Mouse (Mus musculus): Measurements from ENCODE around the gene Ngrn. TPM values are rescaled to one million over a fixed set of nuclear protein-coding genes. Genes with fewer than 3 reads are reported as not detected.

Ngrn gene
- polyA plus RNA-seq, 1 experiment from 2014 or later = 49.3 TPM

DNA sequence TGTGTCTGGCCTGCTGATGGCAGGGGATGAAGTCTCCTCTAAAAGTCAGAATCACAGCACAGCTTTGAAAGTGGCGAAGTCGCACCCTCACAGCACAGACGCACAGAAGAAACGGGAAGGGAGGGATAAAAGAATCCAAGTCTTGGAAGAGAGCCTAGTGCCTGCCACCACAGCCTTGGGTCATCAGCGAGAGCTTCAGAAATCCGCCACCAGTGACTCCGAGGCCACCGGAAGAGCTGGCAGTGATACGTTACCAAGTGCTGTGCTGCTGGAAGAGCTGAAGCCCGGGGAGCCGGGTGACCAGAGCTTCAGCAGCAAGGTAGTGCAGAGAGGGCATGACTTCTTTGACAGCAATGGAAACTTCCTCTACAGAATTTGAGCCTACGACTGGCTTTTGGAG, 3.6 kb downstream of the Ngrn start:
- Histone ChIP-seq H3K27me3 (peaks cover 5% of the 10 kb centered on the region), H3K9ac (no peak overlapping the region), H3K27ac (no peak overlapping the region), H3K4me3 (no peak overlapping the region), H3K36me3 (peaks cover 38% of the 10 kb centered on the region), H3K4me1 (peaks cover 20% of the 10 kb centered on the region), H3K4me2 (replicated peaks) (no peak overlapping the region), H3K9me3 (no peaks in the 10 kb centered on the region)
- 92% methylated on average over 12 of the region's 12 CpGs for WGBS
- no peak for ATAC-seq (ENCODE audit: low FRiP score, low read depth)

DNA sequence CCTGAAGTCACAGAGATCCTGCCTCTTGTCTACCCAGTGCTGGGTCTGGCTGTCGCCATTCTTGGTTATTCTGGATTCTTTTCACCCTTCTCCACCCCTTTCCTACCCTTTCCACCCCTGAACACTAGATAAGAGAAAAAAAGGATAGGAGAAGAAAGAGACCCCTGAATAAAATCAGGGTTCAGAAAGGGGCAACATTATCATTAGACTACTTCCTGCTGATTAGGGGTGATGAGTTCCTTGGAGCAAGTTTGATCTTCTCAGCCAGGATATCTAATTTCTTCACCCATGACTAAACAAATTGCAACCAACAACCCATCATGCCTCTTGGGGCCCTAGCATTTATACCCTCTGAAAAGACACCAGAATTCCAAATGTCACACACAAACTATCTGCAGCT, 6.7 kb downstream of the Ngrn start:
- Histone ChIP-seq H3K4me3 (no peak overlapping the region), H3K9ac (no peak overlapping the region), H3K36me3 (peaks cover 43% of the 10 kb centered on the region), H3K4me2 (replicated peaks) (no peak overlapping the region), H3K9me3 (no peaks in the 10 kb centered on the region), H3K27ac (no peak overlapping the region), H3K27me3 (no peaks in the 10 kb centered on the region), H3K4me1 (peaks cover 20% of the 10 kb centered on the region)
- no peak for ATAC-seq (ENCODE audit: low FRiP score, low read depth)
- 73% methylated on average over 1 of the region's 1 CpGs for WGBS

DNA sequence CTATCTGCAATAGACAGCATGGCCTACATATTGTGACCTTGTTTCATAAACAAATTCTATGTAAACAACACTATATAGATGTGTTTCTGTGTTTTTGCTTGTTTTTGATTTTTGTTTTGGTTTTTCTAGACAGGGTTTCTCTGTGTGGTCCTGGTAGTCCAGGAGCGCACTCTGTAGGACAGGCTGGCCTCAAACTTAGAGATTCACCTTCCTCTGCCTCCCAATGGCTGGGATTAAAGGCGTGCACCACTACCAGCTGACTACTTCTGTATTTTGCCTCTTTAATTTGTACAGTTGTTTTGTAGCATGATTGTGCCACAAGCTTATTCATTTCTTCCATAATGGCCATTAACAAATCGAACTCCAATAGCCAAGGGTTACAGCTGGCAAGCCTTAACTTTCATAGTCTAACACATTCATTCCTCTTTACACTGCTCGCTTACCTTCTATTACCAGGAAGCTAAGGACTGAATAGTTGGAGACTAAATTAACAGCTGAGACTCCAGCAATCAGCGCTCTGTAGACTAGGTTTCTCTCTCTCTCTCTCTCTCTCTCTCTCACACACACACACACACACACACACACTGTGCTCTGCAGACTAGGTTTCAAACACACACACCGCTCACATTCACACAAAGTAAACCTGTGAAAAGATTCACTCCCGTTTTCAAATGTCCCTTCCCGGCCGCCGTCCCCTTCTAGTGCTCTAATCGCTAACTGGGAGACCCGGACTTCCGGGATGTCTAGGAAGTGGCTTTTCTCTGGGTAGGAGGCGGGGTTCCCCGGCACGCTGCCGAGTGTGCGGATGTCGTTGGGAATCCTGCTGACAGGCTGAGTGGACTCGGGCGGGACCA, 8.1 kb downstream of the Ngrn start, which contains the start of gene Vps33b:
TSS of gene Vps33b (plus strand) at position 753 of the 854 bp plus-strand sequence.
- H3K4me1 ChIP-seq = peaks cover 20% of the 10 kb centered on the region
- WGBS = 6% methylated on average over 21 of the region's 21 CpGs

DNA sequence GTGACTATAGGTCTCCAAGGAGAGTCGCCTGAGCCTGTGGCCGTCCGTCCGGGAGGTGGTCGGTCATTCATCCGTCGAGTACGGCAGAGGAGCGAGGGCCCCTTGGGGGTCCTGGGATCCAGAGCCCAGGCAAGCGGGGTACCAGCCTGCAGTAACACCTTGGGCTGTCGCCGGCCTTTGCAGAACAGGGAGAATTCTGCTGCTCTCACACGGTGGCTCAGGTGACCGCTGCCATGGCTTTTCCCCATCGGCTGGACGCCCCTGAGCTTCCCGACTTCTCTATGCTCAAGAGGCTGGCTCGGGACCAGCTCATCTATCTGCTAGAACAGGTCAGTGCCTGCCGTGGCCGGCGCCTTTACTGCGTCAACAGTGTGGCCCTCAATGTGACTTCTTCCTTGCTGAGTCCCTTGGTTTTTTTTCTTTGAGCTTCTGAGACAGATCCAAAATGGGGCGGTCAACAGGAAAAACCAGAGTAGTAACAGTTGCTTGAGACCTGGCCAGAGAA, 8.8 kb downstream of the Ngrn start:
- Histone ChIP-seq H3K9me3 (peaks cover 12% of the 10 kb centered on the region), H3K4me2 (replicated peaks) (peak overlapping the region; percentile 96), H3K27me3 (no peaks in the 10 kb centered on the region), H3K36me3 (peaks cover 47% of the 10 kb centered on the region), H3K27ac (peak overlapping the region; percentile 28; the same call in 1 of the 2 replicates), H3K4me3 (peak overlapping the region; percentile 91), H3K4me1 (peaks cover 20% of the 10 kb centered on the region), H3K9ac (peak overlapping the region; percentile 84)
- WGBS = under 1% methylated on average over 23 of the region's 23 CpGs
- ATAC-seq (ENCODE audit: low FRiP score, low read depth) = no peak; the same call in 1 of the 2 replicates

More for the DNA sequence above, 8.1 kb downstream of the Ngrn start, which contains the start of gene Vps33b:
- peak within 1 kb of the TSS; percentile 91 for H3K4me3 ChIP-seq
- peaks cover 5% of the 10 kb centered on the region; the same call in 1 of the 2 replicates for H3K9me3 ChIP-seq
- peak within 1 kb of the TSS; percentile 74 for H3K27ac ChIP-seq
- H3K9ac ChIP-seq = peak within 1 kb of the TSS; percentile 84
- H3K4me2 ChIP-seq (replicated peaks) = peak within 1 kb of the TSS; percentile 96
- ATAC-seq (ENCODE audit: low FRiP score, low read depth) = peak; percentile 87
- no peaks in the 10 kb centered on the region for H3K27me3 ChIP-seq
- peaks cover 47% of the 10 kb centered on the region for H3K36me3 ChIP-seq

DNA sequence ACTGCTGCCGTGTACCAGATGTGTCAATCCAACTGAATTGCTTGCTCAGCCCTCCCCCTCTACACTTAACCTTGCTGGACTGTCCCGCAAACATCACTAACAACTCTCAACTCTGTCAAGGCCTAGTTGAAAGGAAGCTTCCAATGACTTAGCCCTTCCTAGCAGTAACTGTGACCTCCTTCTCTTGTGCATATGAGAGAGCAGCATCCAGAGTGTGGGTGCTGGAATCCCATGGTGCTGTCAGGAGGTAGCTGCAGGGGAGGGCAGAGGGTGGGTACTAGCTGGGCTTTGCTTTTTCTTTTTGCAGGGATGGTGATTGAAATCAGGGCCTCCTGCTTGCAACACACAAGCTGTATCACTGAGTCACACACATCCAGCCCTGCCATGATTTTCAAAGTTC, 12.4 kb downstream of the Ngrn start:
- ATAC-seq (ENCODE audit: low FRiP score, low read depth) = no peak
- Histone ChIP-seq H3K27ac (no peak overlapping the region), H3K36me3 (peaks cover 60% of the 10 kb centered on the region), H3K9ac (no peak overlapping the region), H3K9me3 (peaks cover 17% of the 10 kb centered on the region), H3K4me2 (replicated peaks) (no peak overlapping the region), H3K4me1 (peaks cover 19% of the 10 kb centered on the region), H3K4me3 (no peak overlapping the region), H3K27me3 (no peaks in the 10 kb centered on the region)
- WGBS = 89% methylated on average over 2 of the region's 2 CpGs

DNA sequence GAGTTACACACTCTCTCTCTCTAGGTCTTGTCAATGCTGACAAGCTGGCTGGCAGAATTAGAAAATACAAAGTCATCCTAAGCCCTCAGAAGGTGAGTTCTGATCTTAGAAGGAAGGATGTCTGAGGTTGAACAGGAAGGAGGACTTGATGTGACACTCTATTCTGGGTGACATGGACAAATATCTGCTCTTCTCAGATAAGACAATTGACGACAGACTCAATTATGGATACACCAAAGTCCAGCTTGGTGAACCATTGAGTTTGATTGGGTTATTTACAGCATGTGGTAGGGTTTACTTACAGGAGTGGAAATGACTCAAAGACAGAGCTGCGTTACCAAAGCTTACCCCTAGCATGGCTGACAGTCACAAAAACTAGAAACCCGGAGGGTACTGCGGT, 15.4 kb downstream of the Ngrn start:
- peaks cover 17% of the 10 kb centered on the region for H3K9me3 ChIP-seq
- no peak overlapping the region for H3K4me3 ChIP-seq
- H3K4me2 ChIP-seq (replicated peaks) = no peak overlapping the region
- H3K27ac ChIP-seq = no peak overlapping the region
- no peak for ATAC-seq (ENCODE audit: low FRiP score, low read depth)
- H3K36me3 ChIP-seq = peaks cover 86% of the 10 kb centered on the region
- no peak overlapping the region for H3K9ac ChIP-seq
- H3K4me1 ChIP-seq = no peaks in the 10 kb centered on the region
- WGBS = 90% methylated on average over 4 of the region's 4 CpGs
- no peaks in the 10 kb centered on the region for H3K27me3 ChIP-seq

DNA sequence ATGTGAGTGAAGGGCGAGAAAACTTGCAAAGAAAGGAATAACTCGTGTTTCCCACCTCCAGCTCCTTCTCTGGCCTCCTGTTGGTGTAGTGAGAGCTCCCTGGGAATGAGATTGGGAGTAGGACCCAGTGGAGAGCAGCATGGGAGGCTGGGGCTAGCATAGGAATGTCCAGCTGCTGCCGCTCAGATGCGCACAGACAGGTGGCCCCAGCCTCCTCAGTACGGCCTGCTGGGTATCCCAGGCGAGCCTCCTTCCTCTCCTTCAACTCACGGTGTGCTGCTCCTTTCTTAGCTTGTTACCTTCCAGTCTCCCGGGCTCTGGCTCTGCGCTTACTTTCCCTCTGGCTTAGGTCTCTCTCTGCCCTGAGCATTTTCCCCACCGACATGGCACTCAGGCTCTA, 19.0 kb downstream of the Ngrn start:
- Histone ChIP-seq H3K4me3 (no peak overlapping the region), H3K9ac (no peak overlapping the region), H3K4me2 (replicated peaks) (no peak overlapping the region), H3K9me3 (peaks cover 3% of the 10 kb centered on the region), H3K4me1 (no peaks in the 10 kb centered on the region), H3K27me3 (no peaks in the 10 kb centered on the region), H3K36me3 (peaks cover 88% of the 10 kb centered on the region), H3K27ac (no peak overlapping the region)
- no peak for ATAC-seq (ENCODE audit: low FRiP score, low read depth)
- 75% methylated on average over 10 of the region's 10 CpGs for WGBS

DNA sequence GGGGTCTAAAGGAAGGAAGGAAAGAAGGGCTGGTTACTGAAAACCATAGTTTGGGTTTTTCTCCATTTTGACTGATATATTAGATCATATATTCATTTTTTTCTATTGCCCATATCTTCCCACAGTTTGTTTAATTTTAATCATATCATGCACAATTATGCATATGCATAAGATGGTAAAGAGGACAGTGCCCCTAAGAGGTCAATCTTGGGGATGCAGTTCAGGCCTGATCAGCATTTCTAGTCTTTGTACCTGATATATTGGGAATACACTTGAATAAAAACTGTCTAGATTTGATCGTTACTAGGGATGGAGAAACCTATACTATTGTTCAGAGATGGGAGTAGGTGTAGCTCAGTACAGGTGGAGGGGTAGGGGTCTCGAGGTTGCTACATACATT, 20.0 kb downstream of the Ngrn start:
- no peaks in the 10 kb centered on the region for H3K27me3 ChIP-seq
- H3K4me2 ChIP-seq (replicated peaks) = no peak overlapping the region
- WGBS = 88% methylated on average over 2 of the region's 2 CpGs
- peaks cover 90% of the 10 kb centered on the region for H3K36me3 ChIP-seq
- H3K9me3 ChIP-seq = no peaks in the 10 kb centered on the region
- no peak for ATAC-seq (ENCODE audit: low FRiP score, low read depth)
- H3K27ac ChIP-seq = no peak overlapping the region
- H3K4me1 ChIP-seq = no peaks in the 10 kb centered on the region
- H3K9ac ChIP-seq = no peak overlapping the region
- no peak overlapping the region for H3K4me3 ChIP-seq

DNA sequence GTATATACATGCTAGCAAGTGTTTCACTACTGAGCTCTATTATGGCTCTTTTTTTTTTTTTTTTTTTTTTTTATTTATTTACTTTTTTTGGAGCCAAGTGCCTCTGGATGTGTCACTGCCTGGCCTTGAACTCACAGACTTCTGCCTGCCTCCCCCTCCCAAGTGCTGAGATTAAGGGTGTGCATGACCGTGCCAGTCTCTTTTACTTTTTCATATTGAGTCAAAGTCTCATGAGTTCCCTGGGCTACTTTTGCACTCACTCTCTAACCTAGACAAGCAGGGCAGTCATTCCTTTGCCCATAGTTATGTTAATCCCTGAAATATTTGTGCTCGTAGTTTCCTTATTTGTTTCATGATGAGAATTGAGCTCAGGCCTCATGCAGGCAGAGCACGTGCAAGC, 20.6 kb downstream of the Ngrn start:
- no peaks in the 10 kb centered on the region for H3K9me3 ChIP-seq
- H3K27ac ChIP-seq = no peak overlapping the region
- WGBS = 90% methylated on average over 3 of the region's 3 CpGs
- no peak for ATAC-seq (ENCODE audit: low FRiP score, low read depth)
- H3K27me3 ChIP-seq = no peaks in the 10 kb centered on the region
- no peak overlapping the region for H3K4me3 ChIP-seq
- peaks cover 90% of the 10 kb centered on the region for H3K36me3 ChIP-seq
- no peaks in the 10 kb centered on the region for H3K4me1 ChIP-seq
- no peak overlapping the region for H3K4me2 ChIP-seq (replicated peaks)
- H3K9ac ChIP-seq = no peak overlapping the region

DNA sequence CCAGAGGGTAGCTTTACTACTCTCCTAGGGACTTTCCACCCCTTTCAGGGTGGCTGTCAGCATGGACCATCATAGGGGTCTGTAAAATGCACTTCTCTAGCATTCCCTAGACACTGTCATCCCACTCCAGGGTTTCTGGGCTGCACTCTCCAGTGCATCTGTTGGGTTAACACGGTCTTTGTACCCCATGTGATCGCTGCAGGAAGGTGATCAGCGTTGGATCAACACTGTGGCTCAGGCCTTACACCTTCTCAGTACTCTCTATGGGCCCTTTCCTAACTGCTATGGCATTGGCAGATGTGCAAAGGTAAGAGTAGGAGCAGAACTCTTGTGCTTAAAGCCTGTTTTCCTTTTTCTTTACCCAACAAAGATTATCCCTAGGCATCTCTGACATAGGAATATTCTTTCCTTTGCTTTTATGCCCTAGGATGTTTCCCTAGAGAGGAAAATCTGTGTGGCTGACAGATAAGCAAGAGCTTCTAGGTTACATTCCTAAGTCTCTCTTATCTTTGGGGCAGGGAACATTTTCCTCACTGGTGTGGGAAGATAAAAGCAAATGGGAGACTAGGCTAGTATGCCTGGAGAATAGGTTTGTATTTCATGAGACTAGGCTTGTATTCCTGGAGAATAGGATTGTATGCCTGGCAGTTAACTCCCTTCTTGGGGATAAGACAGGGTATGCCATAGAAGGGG, 22.4 kb downstream of the Ngrn start:
- H3K4me3 ChIP-seq = no peak overlapping the region
- no peak overlapping the region for H3K27ac ChIP-seq
- H3K4me1 ChIP-seq = no peaks in the 10 kb centered on the region
- H3K36me3 ChIP-seq = peaks cover 89% of the 10 kb centered on the region
- H3K9ac ChIP-seq = no peak overlapping the region
- 89% methylated on average over 3 of the region's 3 CpGs for WGBS
- H3K4me2 ChIP-seq (replicated peaks) = no peak overlapping the region
- no peak for ATAC-seq (ENCODE audit: low FRiP score, low read depth)
- H3K9me3 ChIP-seq = no peaks in the 10 kb centered on the region
- no peaks in the 10 kb centered on the region for H3K27me3 ChIP-seq

DNA sequence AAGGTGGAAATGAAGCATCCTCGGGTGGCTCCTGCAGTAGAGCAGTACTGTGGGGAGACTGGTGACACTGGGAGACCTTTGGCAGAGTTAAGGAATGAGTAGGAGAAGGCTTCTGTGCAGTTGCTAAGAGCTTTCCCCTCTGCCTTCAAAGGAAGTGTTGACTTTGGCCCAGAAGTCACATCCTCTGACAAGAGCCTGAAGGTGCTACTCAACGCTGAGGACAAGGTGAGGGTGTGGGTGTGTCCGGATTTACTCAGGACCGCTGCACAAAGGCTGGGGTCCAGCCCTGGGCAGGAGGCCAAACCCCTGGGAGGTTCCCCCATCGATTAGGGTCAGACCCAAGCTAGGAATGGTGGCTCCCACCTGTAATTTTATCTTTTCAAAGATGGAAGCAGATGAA, 23.4 kb downstream of the Ngrn start:
- Histone ChIP-seq H3K27ac (no peak overlapping the region), H3K27me3 (no peaks in the 10 kb centered on the region), H3K9ac (no peak overlapping the region), H3K4me3 (no peak overlapping the region), H3K4me1 (no peaks in the 10 kb centered on the region), H3K36me3 (peaks cover 86% of the 10 kb centered on the region), H3K9me3 (no peaks in the 10 kb centered on the region), H3K4me2 (replicated peaks) (no peak overlapping the region)
- 91% methylated on average over 5 of the region's 5 CpGs for WGBS
- no peak for ATAC-seq (ENCODE audit: low FRiP score, low read depth)

DNA sequence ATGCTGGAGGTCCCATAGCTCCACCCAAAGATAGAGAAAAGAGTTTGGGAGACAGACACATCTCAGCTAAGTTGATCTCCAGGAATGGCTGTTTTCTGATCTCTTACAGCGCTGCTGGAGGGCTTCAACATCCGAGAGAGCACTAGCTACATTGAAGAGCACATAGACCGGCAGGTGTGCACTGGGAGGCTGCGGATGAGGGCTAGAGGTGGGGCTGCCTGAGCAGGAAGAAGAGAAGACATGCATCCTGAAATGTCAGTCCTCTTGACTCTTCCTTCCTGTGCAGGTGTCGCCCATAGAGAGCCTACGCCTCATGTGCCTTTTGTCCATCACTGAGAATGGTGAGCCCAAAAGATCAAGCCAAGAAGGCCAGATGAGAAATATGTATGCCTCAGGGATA, 24.7 kb downstream of the Ngrn start:
- ATAC-seq (ENCODE audit: low FRiP score, low read depth) = no peak
- Histone ChIP-seq H3K4me1 (no peaks in the 10 kb centered on the region), H3K9ac (no peak overlapping the region), H3K27ac (no peak overlapping the region), H3K4me2 (replicated peaks) (no peak overlapping the region), H3K36me3 (peaks cover 88% of the 10 kb centered on the region), H3K4me3 (no peak overlapping the region), H3K9me3 (no peaks in the 10 kb centered on the region), H3K27me3 (no peaks in the 10 kb centered on the region)
- 95% methylated on average over 6 of the region's 6 CpGs for WGBS
